Mouse (Mus musculus): Measurements from ENCODE around the gene Olfr829. TPM values are rescaled to one million over a fixed set of nuclear protein-coding genes. Genes with fewer than 3 reads are reported as not detected.
"Not testable (repeated sequence)": the region's sequence is repeated elsewhere in the genome, so short reads cannot be mapped to it uniquely, and the experiment has no call there.

The Olfr829 gene
- polyA plus RNA-seq (2012; fragmentation: generic; extraction: Trizol), result not detected
- long read RNA-seq, experiment 1, result 0 reads
- long read RNA-seq, experiment 2, result 0 reads

GRCm38 (mm10) chr9:18854633-18855032 is at the start of gene Olfr829:
Gene Olfr829, plus strand, starts transcription at chr9:18854933.
- TF ChIP-seq FOSL1 (IDR thresholded peaks at IDR 0.05; ENCODE audit: insufficient read depth, low read length, poor library complexity, severe bottlenecking), result no peak
- no peak for TF ChIP-seq MYOG (IDR thresholded peaks at IDR 0.05; ENCODE audit: control insufficient read depth, extremely low read depth, insufficient read length)
- no peak for TF ChIP-seq CEBPB (IDR thresholded peaks at IDR 0.05; ENCODE audit: low read depth)
- TF ChIP-seq MYOD1 (IDR thresholded peaks at IDR 0.05; ENCODE audit: control insufficient read depth, insufficient read length, low read depth), result no peak
- TF ChIP-seq USF1 (IDR thresholded peaks at IDR 0.05; ENCODE audit: low read depth), result no peak
- TF ChIP-seq MAX (IDR thresholded peaks at IDR 0.05), result no peak
- Histone ChIP-seq H3ac (ENCODE audit: control insufficient read depth, insufficient read length, low read depth) (no peak within 1 kb of the TSS), H3K4me3 (ENCODE audit: insufficient read depth, poor library complexity, severe bottlenecking) (no peak within 1 kb of the TSS), H3K79me3 (ENCODE audit: low read depth) (no peaks in the 10 kb centered on the region), H3K79me2 (ENCODE audit: control insufficient read depth, insufficient read depth) (no peaks in the 10 kb centered on the region), H3K36me3 (ENCODE audit: control insufficient read depth, insufficient read depth) (no peaks in the 10 kb centered on the region), H3K27me3 (ENCODE audit: control insufficient read depth, insufficient read depth, insufficient read length) (no peaks in the 10 kb centered on the region)

- H3K79me2 ChIP-seq (ENCODE audit: control insufficient read depth, insufficient read depth), result no peaks in the 10 kb centered on the region
- H3K79me3 ChIP-seq (ENCODE audit: low read depth), result no peaks in the 10 kb centered on the region
- TF ChIP-seq MYOG (IDR thresholded peaks at IDR 0.05; ENCODE audit: control insufficient read depth, extremely low read depth, insufficient read length) (no peak), USF1 (IDR thresholded peaks at IDR 0.05; ENCODE audit: low read depth) (no peak), MAX (IDR thresholded peaks at IDR 0.05) (no peak), CTCF (IDR thresholded peaks at IDR 0.05; ENCODE audit: control insufficient read depth, insufficient read depth, insufficient read length) (no peak), CEBPB (IDR thresholded peaks at IDR 0.05; ENCODE audit: low read depth) (no peak), MYOD1 (IDR thresholded peaks at IDR 0.05; ENCODE audit: control insufficient read depth, insufficient read length, low read depth) (no peak), FOSL1 (IDR thresholded peaks at IDR 0.05; ENCODE audit: insufficient read depth, low read length, poor library complexity, severe bottlenecking) (no peak)
- no peaks in the 10 kb centered on the region for H3K36me3 ChIP-seq (ENCODE audit: control insufficient read depth, insufficient read depth)
- no peak within 1 kb of the TSS for H3ac ChIP-seq (ENCODE audit: control insufficient read depth, insufficient read length, low read depth)
- no peak within 1 kb of the TSS for H3K4me3 ChIP-seq (ENCODE audit: insufficient read depth, poor library complexity, severe bottlenecking)
- no peaks in the 10 kb centered on the region for H3K27me3 ChIP-seq (ENCODE audit: control insufficient read depth, insufficient read depth, insufficient read length)
These were observed 35.3 kb upstream of the Olfr829 start, which contains the start of gene Olfr828 for GRCm38 (mm10) chr9:18819426-18819825. Gene Olfr828, minus strand, starts transcription at chr9:18819526.

DNA sequence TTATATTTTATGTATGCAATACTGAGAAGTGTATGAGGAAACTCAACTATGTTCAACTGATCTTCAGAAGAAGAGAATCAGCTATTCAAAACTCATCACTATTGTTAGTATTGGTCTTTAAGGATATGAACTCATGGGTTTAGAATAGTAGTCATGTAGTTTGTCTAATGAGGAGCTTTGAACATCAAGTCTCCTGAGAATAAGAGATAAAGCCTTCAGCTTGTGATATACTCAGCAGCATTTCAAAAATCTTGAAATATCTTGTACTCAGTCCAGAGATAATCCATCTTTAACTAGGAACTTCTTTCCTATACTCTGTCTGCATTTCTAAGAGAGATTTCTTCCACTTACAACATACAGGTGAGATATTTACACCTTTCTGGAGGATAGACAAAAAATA is 19.7 kb downstream of the Olfr829 start, which contains the start of gene Olfr830:
TSS of gene Olfr830 (plus strand) at position 301 of the 400 bp plus-strand sequence.
- H3ac ChIP-seq (ENCODE audit: control insufficient read depth, insufficient read length, low read depth), result no peak within 1 kb of the TSS
- no peak for TF ChIP-seq CEBPB (IDR thresholded peaks at IDR 0.05; ENCODE audit: low read depth)
- no peak for TF ChIP-seq MYOD1 (IDR thresholded peaks at IDR 0.05; ENCODE audit: control insufficient read depth, insufficient read length, low read depth)
- no peak for TF ChIP-seq MYOG (IDR thresholded peaks at IDR 0.05; ENCODE audit: control insufficient read depth, extremely low read depth, insufficient read length)
- TF ChIP-seq CTCF (IDR thresholded peaks at IDR 0.05; ENCODE audit: control insufficient read depth, insufficient read depth, insufficient read length), result no peak
- no peak for TF ChIP-seq FOSL1 (IDR thresholded peaks at IDR 0.05; ENCODE audit: insufficient read depth, low read length, poor library complexity, severe bottlenecking)

DNA sequence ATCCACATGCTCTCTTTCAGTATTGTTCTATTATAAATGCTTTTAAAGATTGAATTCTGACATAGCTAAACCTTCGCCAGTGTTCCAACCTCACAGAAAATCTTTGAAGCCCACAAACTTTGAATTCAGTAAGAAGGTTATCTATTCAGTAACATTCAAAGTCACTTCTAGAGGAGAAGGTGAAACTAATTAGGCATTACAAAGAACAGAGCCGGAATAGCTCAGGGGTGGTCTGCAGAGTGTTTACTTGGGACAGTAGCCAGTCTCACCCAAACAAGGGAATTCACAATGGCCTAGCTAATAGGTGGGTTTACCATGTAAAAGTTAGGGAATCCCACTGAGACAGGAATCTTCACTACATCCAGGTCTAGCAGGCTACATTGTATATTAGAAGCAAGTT is 53.0 kb downstream of the Olfr829 start:
- H3K36me3 ChIP-seq (ENCODE audit: control insufficient read depth, insufficient read depth); H3ac ChIP-seq (ENCODE audit: control insufficient read depth, insufficient read length, low read depth); H3K4me3 ChIP-seq (ENCODE audit: insufficient read depth, poor library complexity, severe bottlenecking); H3K27me3 ChIP-seq (ENCODE audit: control insufficient read depth, insufficient read depth, insufficient read length); H3K79me3 ChIP-seq (ENCODE audit: low read depth); H3K79me2 ChIP-seq (ENCODE audit: control insufficient read depth, insufficient read depth): not testable (repeated sequence)

More for the DNA sequence above, 19.7 kb downstream of the Olfr829 start, which contains the start of gene Olfr830:
- Histone ChIP-seq H3K27me3 (ENCODE audit: control insufficient read depth, insufficient read depth, insufficient read length) (no peaks in the 10 kb centered on the region), H3K36me3 (ENCODE audit: control insufficient read depth, insufficient read depth) (no peaks in the 10 kb centered on the region), H3K79me3 (ENCODE audit: low read depth) (no peaks in the 10 kb centered on the region), H3K79me2 (ENCODE audit: control insufficient read depth, insufficient read depth) (no peaks in the 10 kb centered on the region), H3K4me3 (ENCODE audit: insufficient read depth, poor library complexity, severe bottlenecking) (no peak within 1 kb of the TSS)

Other genes with a start within 250 kb of the Olfr829 start
- gene Muc16, start 180.4 kb upstream of the Olfr829 start, polyA plus RNA-seq (2012; fragmentation: generic; extraction: Trizol), result not detected
- not detected for gene Olfr24, start 90.9 kb upstream of the Olfr829 start, polyA plus RNA-seq (2012; fragmentation: generic; extraction: Trizol)
- gene Olfr828, start 35.4 kb upstream of the Olfr829 start, polyA plus RNA-seq (2012; fragmentation: generic; extraction: Trizol), result not detected
- gene Olfr830, start 19.8 kb downstream of the Olfr829 start, polyA plus RNA-seq (2012; fragmentation: generic; extraction: Trizol), result not detected
- gene Olfr832, start 82.2 kb downstream of the Olfr829 start, polyA plus RNA-seq (2012; fragmentation: generic; extraction: Trizol), result not detected
- gene Olfr834, start 133.1 kb downstream of the Olfr829 start, polyA plus RNA-seq (2012; fragmentation: generic; extraction: Trizol), result not detected
- not detected for gene Olfr835, start 177.8 kb downstream of the Olfr829 start, polyA plus RNA-seq (2012; fragmentation: generic; extraction: Trizol)

Measured in C2C12 (cell line).